Mouse (Mus musculus): ENCODE data around the gene Wnt10a. TPM values are rescaled to one million over a fixed set of nuclear protein-coding genes. Genes with fewer than 3 reads are reported as not detected.

Gene Wnt10a
- polyA plus RNA-seq, 1 experiment from 2014 or later = 0.40 TPM

DNA sequence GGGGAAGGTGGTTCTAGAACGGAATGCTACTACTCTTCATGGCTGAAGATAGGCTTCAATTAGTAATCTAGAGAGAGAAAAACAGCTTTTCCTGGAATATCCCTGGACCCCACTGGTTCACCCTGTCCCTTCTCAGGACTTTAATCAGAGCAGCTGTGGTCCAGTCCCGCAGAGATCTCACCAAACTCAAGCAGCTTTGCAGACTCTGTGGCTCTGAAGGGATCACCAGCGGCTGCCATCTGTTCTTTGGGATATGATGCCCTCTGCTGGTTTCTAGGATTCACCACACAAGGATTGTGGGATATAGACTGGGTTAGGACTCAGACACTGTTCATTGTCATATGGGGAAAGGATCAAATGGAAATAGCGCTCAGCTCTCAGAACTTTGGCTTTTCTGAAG lies 31.5 kb upstream of the Wnt10a start:
- no peak for ATAC-seq
- Histone ChIP-seq H3K4me1 (ENCODE audit: control insufficient read depth, insufficient read depth, low read depth, low read length) (no peaks in the 10 kb centered on the region), H3K4me3 (ENCODE audit: low read length) (no peak overlapping the region), H3K9ac (ENCODE audit: low read depth, low read length) (no peak overlapping the region), H3K4me2 (ENCODE audit: low read length) (no peak overlapping the region), H3K27me3 (replicated peaks; ENCODE audit: control insufficient read depth, insufficient read depth, low read length) (peaks cover 8% of the 10 kb centered on the region), H3K36me3 (ENCODE audit: control insufficient read depth, insufficient read depth, low read length) (no peaks in the 10 kb centered on the region), H3K9me3 (ENCODE audit: control insufficient read depth, low read length) (no peaks in the 10 kb centered on the region), H3K27ac (ENCODE audit: low read depth, low read length) (no peak overlapping the region)
- WGBS = 20% methylated on average over 4 of the region's 4 CpGs

DNA sequence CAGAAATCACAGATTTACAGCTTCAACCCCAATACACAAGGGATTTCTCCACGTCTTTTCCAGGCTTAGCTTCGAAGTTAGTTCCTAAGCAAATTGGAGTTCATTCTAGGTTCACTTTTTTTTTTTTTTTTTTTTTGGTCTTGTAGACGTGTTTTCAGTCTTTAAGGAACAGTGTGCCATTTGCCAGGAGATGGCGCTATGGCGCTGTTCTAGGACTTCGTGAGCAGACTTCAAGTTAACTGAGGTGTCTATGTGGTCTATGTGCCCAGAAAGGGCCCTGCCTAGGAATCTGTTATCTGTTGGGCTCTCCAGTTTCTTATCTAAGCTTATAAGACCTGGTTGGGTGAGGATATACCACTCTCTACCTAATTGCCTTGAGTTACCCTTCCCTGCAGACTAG lies 28.2 kb upstream of the Wnt10a start:
- H3K4me1 ChIP-seq (ENCODE audit: control insufficient read depth, insufficient read depth, low read depth, low read length) = no peaks in the 10 kb centered on the region
- H3K36me3 ChIP-seq (ENCODE audit: control insufficient read depth, insufficient read depth, low read length) = no peaks in the 10 kb centered on the region
- peaks cover 18% of the 10 kb centered on the region for H3K27me3 ChIP-seq (replicated peaks; ENCODE audit: control insufficient read depth, insufficient read depth, low read length)
- 4% methylated on average over 6 of the region's 6 CpGs for WGBS
- H3K4me2 ChIP-seq (ENCODE audit: low read length) = no peak overlapping the region
- ATAC-seq = no peak
- H3K27ac ChIP-seq (ENCODE audit: low read depth, low read length) = no peak overlapping the region
- H3K9ac ChIP-seq (ENCODE audit: low read depth, low read length) = no peak overlapping the region
- no peak overlapping the region for H3K4me3 ChIP-seq (ENCODE audit: low read length)
- no peaks in the 10 kb centered on the region for H3K9me3 ChIP-seq (ENCODE audit: control insufficient read depth, low read length)

DNA sequence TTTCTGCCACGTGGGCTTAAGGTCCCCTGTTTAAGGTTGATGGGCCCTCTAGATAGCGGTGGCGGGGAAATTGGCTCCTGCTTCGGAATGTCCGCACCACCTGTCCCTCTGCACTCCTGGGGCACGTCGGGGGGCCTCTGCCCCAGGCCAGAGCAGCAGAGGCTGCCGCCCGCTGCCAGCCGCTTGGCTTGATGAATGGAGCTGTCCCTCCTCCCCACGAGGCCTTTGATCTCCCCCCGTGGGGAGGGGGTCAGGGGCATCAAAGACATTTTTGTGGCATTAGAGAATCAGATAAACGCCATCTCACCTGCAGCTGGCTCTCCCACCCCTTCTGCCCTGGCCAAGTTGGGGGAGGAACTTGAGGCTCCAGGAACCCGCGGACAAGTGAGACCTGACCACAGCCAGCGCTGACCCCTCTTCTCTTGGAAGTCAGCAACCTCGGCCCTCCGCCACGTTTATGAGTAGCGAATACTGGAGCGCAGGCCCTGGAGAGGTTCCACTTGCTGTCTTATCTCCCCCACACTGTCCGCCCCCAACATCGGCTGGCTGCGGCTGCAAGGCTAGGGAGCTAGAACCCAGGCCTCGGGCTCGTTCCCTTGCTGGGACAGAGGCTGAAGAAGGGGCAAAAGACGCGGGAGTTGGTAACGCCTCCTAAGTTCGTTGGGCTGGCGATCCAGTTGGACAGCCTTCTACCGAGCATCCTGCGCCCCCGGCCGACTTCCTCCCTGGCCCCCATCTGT lies 20.4 kb upstream of the Wnt10a start:
- peak overlapping the region; percentile 52 for H3K4me3 ChIP-seq (ENCODE audit: low read length)
- no peaks in the 10 kb centered on the region for H3K9me3 ChIP-seq (ENCODE audit: control insufficient read depth, low read length)
- peaks cover 63% of the 10 kb centered on the region for H3K27me3 ChIP-seq (replicated peaks; ENCODE audit: control insufficient read depth, insufficient read depth, low read length)
- 1% methylated on average over 35 of the region's 35 CpGs for whole genome bisulfite sequencing
- peak overlapping the region; percentile 97 for H3K4me2 ChIP-seq (ENCODE audit: low read length)
- no peaks in the 10 kb centered on the region for H3K36me3 ChIP-seq (ENCODE audit: control insufficient read depth, insufficient read depth, low read length)
- peaks cover 22% of the 10 kb centered on the region for H3K4me1 ChIP-seq (ENCODE audit: control insufficient read depth, insufficient read depth, low read depth, low read length)
- no peak for ATAC-seq
- no peak overlapping the region for H3K27ac ChIP-seq (ENCODE audit: low read depth, low read length)
- H3K9ac ChIP-seq (ENCODE audit: low read depth, low read length) = no peak overlapping the region; the same call in 1 of the 2 replicates

DNA sequence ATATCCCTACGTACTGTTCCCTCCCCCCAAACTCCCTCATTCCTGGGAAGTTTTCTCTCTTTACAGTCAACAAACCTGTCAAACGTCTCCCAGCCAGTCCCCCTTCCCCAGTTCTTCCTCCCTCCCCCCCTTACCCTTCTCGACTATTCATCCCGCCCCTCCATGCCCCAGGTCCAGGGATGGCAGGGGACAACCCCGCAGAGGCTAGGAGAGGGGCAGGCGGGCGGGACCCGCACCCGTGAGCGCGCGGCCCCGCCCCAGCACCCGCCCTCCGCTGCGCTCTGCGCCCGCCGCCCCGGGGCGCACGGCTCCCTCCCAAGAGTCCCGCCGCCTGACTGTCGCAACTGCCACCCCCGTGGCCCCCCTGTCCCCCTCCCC lies 19.9 kb upstream of the Wnt10a start:
- no peak overlapping the region for H3K27ac ChIP-seq (ENCODE audit: low read depth, low read length)
- no peaks in the 10 kb centered on the region for H3K36me3 ChIP-seq (ENCODE audit: control insufficient read depth, insufficient read depth, low read length)
- peaks cover 22% of the 10 kb centered on the region for H3K4me1 ChIP-seq (ENCODE audit: control insufficient read depth, insufficient read depth, low read depth, low read length)
- H3K4me2 ChIP-seq (ENCODE audit: low read length) = peak overlapping the region; percentile 97
- peak overlapping the region; percentile 52 for H3K4me3 ChIP-seq (ENCODE audit: low read length)
- WGBS = under 1% methylated on average over 24 of the region's 26 CpGs
- peaks cover 67% of the 10 kb centered on the region for H3K27me3 ChIP-seq (replicated peaks; ENCODE audit: control insufficient read depth, insufficient read depth, low read length)
- no peak for ATAC-seq
- peak overlapping the region; percentile 57 for H3K9ac ChIP-seq (ENCODE audit: low read depth, low read length)
- H3K9me3 ChIP-seq (ENCODE audit: control insufficient read depth, low read length) = no peaks in the 10 kb centered on the region

DNA sequence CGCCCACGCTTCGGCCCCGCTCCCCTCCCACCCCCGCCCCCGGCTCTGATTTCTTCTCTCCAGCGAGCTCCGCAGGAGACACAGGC lies 19.6 kb upstream of the Wnt10a start, which contains the start of gene Wnt6:
Wnt6 (plus strand) TSS at position 48 of the 86 bp plus-strand sequence.
- ATAC-seq = no peak
- no peaks in the 10 kb centered on the region for H3K9me3 ChIP-seq (ENCODE audit: control insufficient read depth, low read length)
- H3K27me3 ChIP-seq (replicated peaks; ENCODE audit: control insufficient read depth, insufficient read depth, low read length) = peaks cover 70% of the 10 kb centered on the region
- peak within 1 kb of the TSS; percentile 52 for H3K4me3 ChIP-seq (ENCODE audit: low read length)
- H3K36me3 ChIP-seq (ENCODE audit: control insufficient read depth, insufficient read depth, low read length) = no peaks in the 10 kb centered on the region
- no peak within 1 kb of the TSS for H3K27ac ChIP-seq (ENCODE audit: low read depth, low read length)
- WGBS = 0% methylated on average over 1 of the region's 8 CpGs
- peaks cover 22% of the 10 kb centered on the region for H3K4me1 ChIP-seq (ENCODE audit: control insufficient read depth, insufficient read depth, low read depth, low read length)
- H3K4me2 ChIP-seq (ENCODE audit: low read length) = peak within 1 kb of the TSS; percentile 97
- H3K9ac ChIP-seq (ENCODE audit: low read depth, low read length) = peak within 1 kb of the TSS; percentile 57

DNA sequence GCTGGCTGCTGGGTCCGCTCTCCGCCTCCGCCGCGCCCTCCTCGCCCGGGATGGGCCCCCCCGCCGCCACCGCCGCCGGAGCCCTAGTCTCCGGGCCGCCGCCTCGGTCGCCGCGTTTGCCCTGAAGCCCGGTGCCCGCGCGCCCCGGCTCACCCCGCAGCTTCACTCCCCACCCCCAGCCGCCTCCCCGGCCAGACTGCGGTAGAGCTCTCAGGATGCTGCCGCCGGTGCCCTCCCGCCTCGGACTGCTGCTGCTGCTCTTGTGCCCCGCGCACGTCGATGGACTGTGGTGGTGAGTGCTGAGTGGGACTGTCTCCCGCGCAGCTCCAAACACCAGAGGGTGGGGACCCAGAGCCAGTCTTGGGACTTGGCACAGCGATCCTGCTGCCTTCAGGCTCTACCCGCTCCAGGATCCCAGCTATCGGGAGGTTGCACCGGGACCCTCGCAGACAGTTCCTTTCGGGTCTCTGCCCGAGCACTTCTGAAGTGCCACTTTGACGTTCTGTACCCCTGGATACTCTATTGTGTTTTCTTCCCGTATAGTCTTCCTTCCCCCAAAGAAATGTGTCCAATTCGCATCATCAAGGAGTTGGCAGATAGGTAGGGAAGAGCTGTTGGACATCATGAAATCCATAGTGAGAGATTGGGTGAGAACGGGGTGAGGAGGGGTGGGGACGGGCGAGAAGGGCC lies 19.2 kb upstream of the Wnt10a start:
- peaks cover 22% of the 10 kb centered on the region for H3K4me1 ChIP-seq (ENCODE audit: control insufficient read depth, insufficient read depth, low read depth, low read length)
- no peak overlapping the region for H3K27ac ChIP-seq (ENCODE audit: low read depth, low read length)
- H3K4me3 ChIP-seq (ENCODE audit: low read length) = peak overlapping the region; percentile 52
- WGBS = under 1% methylated on average over 32 of the region's 51 CpGs
- H3K9me3 ChIP-seq (ENCODE audit: control insufficient read depth, low read length) = no peaks in the 10 kb centered on the region
- peak overlapping the region; percentile 97 for H3K4me2 ChIP-seq (ENCODE audit: low read length)
- peak overlapping the region; percentile 57 for H3K9ac ChIP-seq (ENCODE audit: low read depth, low read length)
- peaks cover 70% of the 10 kb centered on the region for H3K27me3 ChIP-seq (replicated peaks; ENCODE audit: control insufficient read depth, insufficient read depth, low read length)
- no peaks in the 10 kb centered on the region for H3K36me3 ChIP-seq (ENCODE audit: control insufficient read depth, insufficient read depth, low read length)
- ATAC-seq = peak; percentile 10; the same call in 1 of the 2 replicates

DNA sequence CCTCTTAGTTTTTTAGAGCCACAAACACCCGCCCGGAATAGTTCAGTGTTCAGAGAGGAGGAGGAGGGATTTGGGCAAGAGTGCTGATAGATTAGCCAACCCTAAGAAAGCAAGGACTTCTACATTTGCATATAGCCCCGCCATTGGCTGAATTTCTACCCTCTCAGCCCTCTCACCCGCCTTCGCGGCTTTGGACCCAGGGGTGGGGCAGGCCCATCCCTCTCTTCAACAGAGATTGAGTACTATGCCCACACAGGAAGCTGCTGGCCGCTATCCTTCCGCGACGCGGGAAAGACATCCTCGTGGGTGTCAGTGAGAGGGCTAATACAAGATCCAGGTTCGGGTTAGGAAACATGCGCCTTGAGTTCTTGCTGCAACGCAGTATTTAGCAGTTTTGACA lies 18.2 kb upstream of the Wnt10a start:
- Histone ChIP-seq H3K9me3 (ENCODE audit: control insufficient read depth, low read length) (no peaks in the 10 kb centered on the region), H3K27ac (ENCODE audit: low read depth, low read length) (no peak overlapping the region), H3K4me3 (ENCODE audit: low read length) (peak overlapping the region; percentile 26), H3K9ac (ENCODE audit: low read depth, low read length) (no peak overlapping the region), H3K36me3 (ENCODE audit: control insufficient read depth, insufficient read depth, low read length) (no peaks in the 10 kb centered on the region), H3K27me3 (replicated peaks; ENCODE audit: control insufficient read depth, insufficient read depth, low read length) (peaks cover 65% of the 10 kb centered on the region), H3K4me2 (ENCODE audit: low read length) (peak overlapping the region; percentile 51), H3K4me1 (ENCODE audit: control insufficient read depth, insufficient read depth, low read depth, low read length) (peaks cover 22% of the 10 kb centered on the region)
- under 1% methylated on average over 15 of the region's 15 CpGs for WGBS
- peak; percentile 85 for ATAC-seq

DNA sequence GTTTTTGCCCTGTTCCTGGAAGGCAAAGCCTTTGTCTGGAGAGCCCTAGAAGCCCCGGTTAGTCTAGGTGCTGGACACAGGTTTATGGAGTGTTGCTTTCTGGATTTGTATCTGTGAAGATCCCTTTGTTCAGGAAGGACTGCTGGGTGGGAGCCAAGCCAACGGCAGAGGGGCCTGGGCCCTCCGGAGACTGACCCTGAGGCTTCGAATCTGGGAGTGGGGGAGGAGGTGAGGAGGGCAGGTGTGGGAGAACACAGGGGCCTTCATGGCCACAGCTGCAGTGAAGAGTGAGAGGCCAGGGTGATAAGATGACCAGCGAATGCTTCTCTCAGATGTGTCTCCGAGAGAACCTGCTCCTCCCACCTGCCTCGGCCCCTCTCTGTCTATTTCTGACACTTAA lies 17.3 kb upstream of the Wnt10a start:
- no peak overlapping the region for H3K4me2 ChIP-seq (ENCODE audit: low read length)
- no peak for ATAC-seq
- no peak overlapping the region for H3K27ac ChIP-seq (ENCODE audit: low read depth, low read length)
- H3K9me3 ChIP-seq (ENCODE audit: control insufficient read depth, low read length) = no peaks in the 10 kb centered on the region
- H3K9ac ChIP-seq (ENCODE audit: low read depth, low read length) = no peak overlapping the region
- WGBS = 20% methylated on average over 7 of the region's 7 CpGs
- peaks cover 22% of the 10 kb centered on the region for H3K4me1 ChIP-seq (ENCODE audit: control insufficient read depth, insufficient read depth, low read depth, low read length)
- peaks cover 61% of the 10 kb centered on the region for H3K27me3 ChIP-seq (replicated peaks; ENCODE audit: control insufficient read depth, insufficient read depth, low read length)
- no peaks in the 10 kb centered on the region for H3K36me3 ChIP-seq (ENCODE audit: control insufficient read depth, insufficient read depth, low read length)
- H3K4me3 ChIP-seq (ENCODE audit: low read length) = no peak overlapping the region

DNA sequence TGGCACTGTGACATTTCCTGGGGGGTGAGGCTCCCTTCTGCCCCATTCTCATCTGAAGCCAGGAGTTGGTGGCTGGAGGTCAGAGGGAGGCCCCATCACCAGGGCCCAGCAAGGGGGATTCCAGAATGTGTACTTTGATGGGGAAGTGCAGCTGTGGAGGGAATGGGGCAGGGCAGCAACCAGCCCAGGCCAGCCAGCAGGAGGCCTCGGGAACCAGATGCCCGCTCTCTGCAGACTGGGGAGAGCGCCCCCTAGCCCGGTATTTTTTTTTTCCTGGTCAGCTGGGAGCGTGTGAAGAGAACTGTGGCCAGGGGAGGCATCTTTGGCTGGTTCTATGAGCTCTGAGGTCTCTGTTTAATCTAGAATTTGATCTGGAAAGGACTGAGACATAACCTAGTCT lies 15.5 kb upstream of the Wnt10a start:
- H3K27me3 ChIP-seq (replicated peaks; ENCODE audit: control insufficient read depth, insufficient read depth, low read length) = peaks cover 55% of the 10 kb centered on the region

More for the DNA sequence above, 15.5 kb upstream of the Wnt10a start:
- no peaks in the 10 kb centered on the region for H3K36me3 ChIP-seq (ENCODE audit: control insufficient read depth, insufficient read depth, low read length)
- H3K9ac ChIP-seq (ENCODE audit: low read depth, low read length) = no peak overlapping the region
- H3K4me1 ChIP-seq (ENCODE audit: control insufficient read depth, insufficient read depth, low read depth, low read length) = peaks cover 21% of the 10 kb centered on the region
- no peaks in the 10 kb centered on the region for H3K9me3 ChIP-seq (ENCODE audit: control insufficient read depth, low read length)
- WGBS = 22% methylated on average over 5 of the region's 5 CpGs
- H3K27ac ChIP-seq (ENCODE audit: low read depth, low read length) = no peak overlapping the region
- ATAC-seq = no peak
- H3K4me3 ChIP-seq (ENCODE audit: low read length) = no peak overlapping the region
- no peak overlapping the region for H3K4me2 ChIP-seq (ENCODE audit: low read length)

Measured in hindbrain, embryonic 16.5 days (tissue).